Mouse (Mus musculus): Measurements from ENCODE around the gene Slc27a3. TPM values are rescaled to one million over a fixed set of nuclear protein-coding genes. Genes with fewer than 3 reads are reported as not detected.
A peak's percentile ranks its signal among the peaks of the same experiment; 100 is the strongest.

Slc27a3 gene
- 39.6 and 44.3 TPM in 2 replicates for polyA plus RNA-seq (2015; fragmentation: Nextera tagmentation; extraction: Ambion mirVana)

DNA sequence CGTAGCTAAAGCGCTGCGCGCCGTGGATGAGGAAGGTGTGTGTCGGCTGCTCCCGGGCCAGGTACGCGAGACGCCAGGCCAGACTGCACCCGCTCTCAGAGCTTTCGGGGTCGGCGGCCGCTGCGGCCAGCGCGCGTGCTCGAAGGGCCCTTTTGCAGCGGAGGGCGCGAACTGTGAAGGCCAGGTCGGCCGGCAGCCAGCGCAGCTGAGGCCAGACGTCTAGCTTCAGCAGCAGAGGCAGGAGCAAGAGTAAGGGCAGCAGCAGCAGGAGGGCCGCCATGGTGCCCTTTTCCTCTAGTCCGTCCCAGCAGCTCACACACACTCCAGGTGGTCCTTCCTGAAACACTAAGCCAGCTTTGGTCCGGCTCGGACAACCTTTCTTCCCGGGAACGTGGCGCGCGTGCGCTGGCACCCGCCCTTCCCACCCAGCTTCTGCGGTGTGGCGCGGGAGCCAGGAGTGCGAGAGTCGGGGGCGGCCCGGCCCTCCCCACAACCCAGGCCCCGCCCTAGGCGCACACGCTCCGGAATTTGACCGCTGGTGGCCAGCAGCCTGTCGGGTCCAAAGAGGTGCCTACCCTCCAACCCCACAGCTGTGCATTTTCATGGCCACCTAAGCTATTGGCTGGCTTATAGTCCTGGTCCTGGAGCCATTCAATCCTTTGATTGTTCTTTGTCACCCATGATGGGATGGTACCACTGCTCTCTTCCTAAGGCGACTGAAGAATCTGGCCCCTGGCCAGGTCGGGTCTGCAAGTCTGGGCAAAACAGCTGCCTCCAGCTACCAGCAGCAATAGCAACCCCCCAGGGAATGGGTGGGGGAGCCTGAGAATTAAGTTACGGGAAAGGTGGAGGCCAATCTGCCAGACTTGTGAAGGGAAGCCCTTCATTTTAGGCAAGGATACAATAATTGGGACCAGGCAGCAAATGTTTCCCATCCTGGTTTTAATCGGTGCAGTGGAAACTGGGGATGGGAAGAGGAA is at the start of gene Slc27a3:
Gene Slc27a3 (minus strand): TSS at position 428 of the 980 bp plus-strand sequence.
- no peaks in the 10 kb centered on the region for H3K9me3 ChIP-seq
- H3K9ac ChIP-seq: peak within 1 kb of the TSS; percentile 93
- H3K4me1 ChIP-seq: peaks cover 50% of the 10 kb centered on the region
- under 1% methylated on average over 55 of the region's 55 CpGs for WGBS
- H3K4me2 ChIP-seq: peak within 1 kb of the TSS; percentile 92
- peak; percentile 63 for ATAC-seq (ENCODE audit: insufficient number of reproducible peaks, insufficient read depth, low FRiP score, low TSS enrichment, low read depth)
- H3K4me3 ChIP-seq: peak within 1 kb of the TSS; percentile 76
- H3K27me3 ChIP-seq: no peaks in the 10 kb centered on the region
- H3K27ac ChIP-seq: peak within 1 kb of the TSS; percentile 98
- peaks cover 61% of the 10 kb centered on the region for H3K36me3 ChIP-seq

DNA sequence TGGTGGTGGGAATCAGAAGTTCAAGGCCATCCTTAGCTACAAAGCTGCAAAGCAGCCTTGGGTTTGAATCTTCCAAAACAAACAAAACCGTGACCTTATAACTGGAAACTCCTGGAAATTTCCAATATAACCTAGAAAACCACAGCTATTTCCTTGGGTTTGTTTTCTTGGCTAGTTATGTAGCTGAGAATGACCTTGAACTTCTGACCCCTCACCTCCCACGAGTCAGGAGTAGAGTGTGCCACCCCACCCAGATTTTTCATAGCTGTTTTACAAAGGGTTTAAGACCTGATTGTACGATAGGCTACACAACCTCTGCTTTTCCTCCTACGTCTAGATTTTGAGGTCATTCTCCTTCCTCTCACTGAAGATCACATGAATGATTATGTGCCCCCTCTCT is 47.4 kb upstream of the Slc27a3 start:
- Histone ChIP-seq H3K27me3 (no peaks in the 10 kb centered on the region), H3K36me3 (no peaks in the 10 kb centered on the region), H3K9me3 (no peaks in the 10 kb centered on the region), H3K4me3 (no peak overlapping the region), H3K4me1 (peaks cover 8% of the 10 kb centered on the region), H3K27ac (no peak overlapping the region), H3K4me2 (no peak overlapping the region), H3K9ac (no peak overlapping the region)
- 73% methylated on average over 4 of the region's 4 CpGs for WGBS
- ATAC-seq (ENCODE audit: insufficient number of reproducible peaks, insufficient read depth, low FRiP score, low TSS enrichment, low read depth): no peak

DNA sequence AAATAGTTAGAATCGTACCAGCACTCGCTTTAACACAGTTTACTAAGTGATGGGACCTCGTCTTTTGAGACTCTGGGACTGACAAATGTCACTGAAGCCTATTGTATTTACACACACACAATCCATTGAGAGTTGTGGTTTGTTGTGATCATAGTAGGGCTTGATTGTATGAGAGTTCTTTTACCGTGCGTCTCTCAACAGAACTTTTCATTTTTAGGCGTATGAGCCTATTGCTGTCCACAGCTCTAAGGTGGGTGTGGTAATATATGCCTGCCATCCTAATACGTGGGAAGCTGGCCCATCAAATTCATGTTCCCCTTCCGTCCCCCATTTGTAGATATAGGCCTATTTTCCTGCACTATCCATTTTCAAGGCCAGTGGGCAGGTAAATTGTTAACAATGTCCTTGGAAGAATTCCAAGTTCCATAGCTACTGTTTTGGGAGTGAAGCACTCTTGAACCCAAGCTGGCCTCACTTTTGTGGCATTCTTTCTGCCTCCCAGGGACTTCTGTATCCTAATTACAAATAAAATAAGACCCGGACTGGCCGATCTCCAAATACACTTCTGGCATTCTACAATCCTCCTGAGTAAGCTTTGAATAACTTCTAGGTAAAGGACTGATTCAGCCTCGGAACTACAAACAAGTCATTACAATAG is 44.5 kb upstream of the Slc27a3 start:
- Histone ChIP-seq H3K9ac (peak overlapping the region; percentile 91), H3K27me3 (no peaks in the 10 kb centered on the region), H3K4me1 (peaks cover 21% of the 10 kb centered on the region), H3K27ac (peak overlapping the region; percentile 96), H3K36me3 (no peaks in the 10 kb centered on the region), H3K4me2 (peak overlapping the region; percentile 95), H3K4me3 (peak overlapping the region; percentile 81), H3K9me3 (no peaks in the 10 kb centered on the region)
- 51% methylated on average over 11 of the region's 11 CpGs for WGBS
- no peak for ATAC-seq (ENCODE audit: insufficient number of reproducible peaks, insufficient read depth, low FRiP score, low TSS enrichment, low read depth)

DNA sequence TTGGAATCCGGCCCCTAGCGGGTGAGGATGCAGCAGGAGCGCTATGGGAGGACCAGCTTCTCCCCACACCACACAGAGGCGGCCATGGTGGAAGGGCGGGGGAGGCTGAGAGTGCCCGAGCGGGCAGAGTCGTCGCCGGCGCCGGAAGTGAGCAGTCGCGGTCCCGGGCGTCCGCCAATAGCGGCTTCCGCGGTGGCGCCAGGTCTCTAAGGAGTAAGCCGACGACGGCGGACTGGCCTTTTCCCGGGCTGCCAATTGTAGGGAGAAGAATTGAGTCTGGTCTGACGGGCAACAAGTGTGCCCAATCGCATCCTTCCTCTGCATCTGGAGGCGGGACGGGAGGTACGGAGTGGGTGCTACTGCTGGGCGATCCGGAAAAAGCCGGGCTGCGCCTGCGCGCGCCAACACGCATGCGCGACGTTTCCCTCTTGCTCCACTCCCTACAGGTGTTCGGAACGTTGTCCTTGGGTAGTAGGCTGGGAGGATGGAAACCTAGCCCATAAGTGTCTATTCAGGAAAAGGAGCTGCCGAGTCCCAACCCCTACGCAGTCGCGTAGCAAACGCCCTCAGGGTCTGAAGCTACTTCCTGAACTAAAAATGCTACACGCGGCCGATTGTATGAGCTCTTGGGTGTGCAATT is 43.8 kb upstream of the Slc27a3 start, which contains the start of gene Ints3:
Gene Ints3 (minus strand): TSS at position 242 of the 640 bp plus-strand sequence.
- ATAC-seq (ENCODE audit: insufficient number of reproducible peaks, insufficient read depth, low FRiP score, low TSS enrichment, low read depth): peak; percentile 99
- H3K9me3 ChIP-seq: no peaks in the 10 kb centered on the region
- under 1% methylated on average over 52 of the region's 52 CpGs for WGBS
- no peaks in the 10 kb centered on the region for H3K36me3 ChIP-seq
- H3K4me2 ChIP-seq: peak within 1 kb of the TSS; percentile 95
- peaks cover 21% of the 10 kb centered on the region for H3K4me1 ChIP-seq
- H3K9ac ChIP-seq: peak within 1 kb of the TSS; percentile 91
- no peaks in the 10 kb centered on the region for H3K27me3 ChIP-seq
- H3K27ac ChIP-seq: peak within 1 kb of the TSS; percentile 96
- peak within 1 kb of the TSS; percentile 81 for H3K4me3 ChIP-seq

DNA sequence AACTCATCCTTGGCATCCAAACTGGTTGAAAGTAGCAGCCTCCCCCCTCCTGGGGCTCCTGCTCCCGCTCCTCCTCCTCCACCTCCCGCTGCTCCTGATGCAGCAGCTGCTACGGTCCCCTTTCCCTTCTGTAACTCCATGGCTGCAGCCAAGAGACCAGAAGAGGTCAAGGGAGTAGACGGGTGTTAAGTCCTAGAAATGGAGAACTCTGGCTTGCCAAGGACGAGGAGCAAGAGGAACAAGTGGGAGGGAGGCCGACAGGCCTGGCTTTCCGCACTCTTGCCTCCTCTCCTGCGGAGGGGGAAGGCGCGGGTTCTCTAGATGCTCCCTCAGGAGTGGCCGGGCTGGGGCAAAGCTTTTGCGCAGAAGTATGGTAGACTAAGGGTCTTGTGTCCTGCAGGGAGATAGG is 43.1 kb upstream of the Slc27a3 start:
- ATAC-seq (ENCODE audit: insufficient number of reproducible peaks, insufficient read depth, low FRiP score, low TSS enrichment, low read depth): 0 out of 2 replicates have a peak, but pooled peaks have one; percentile 16
- Histone ChIP-seq H3K36me3 (no peaks in the 10 kb centered on the region), H3K4me1 (peaks cover 21% of the 10 kb centered on the region), H3K27me3 (no peaks in the 10 kb centered on the region), H3K4me2 (peak overlapping the region; percentile 95), H3K9me3 (no peaks in the 10 kb centered on the region), H3K27ac (peak overlapping the region; percentile 96), H3K4me3 (peak overlapping the region; percentile 81), H3K9ac (peak overlapping the region; percentile 91)
- WGBS: under 1% methylated on average over 12 of the region's 12 CpGs

DNA sequence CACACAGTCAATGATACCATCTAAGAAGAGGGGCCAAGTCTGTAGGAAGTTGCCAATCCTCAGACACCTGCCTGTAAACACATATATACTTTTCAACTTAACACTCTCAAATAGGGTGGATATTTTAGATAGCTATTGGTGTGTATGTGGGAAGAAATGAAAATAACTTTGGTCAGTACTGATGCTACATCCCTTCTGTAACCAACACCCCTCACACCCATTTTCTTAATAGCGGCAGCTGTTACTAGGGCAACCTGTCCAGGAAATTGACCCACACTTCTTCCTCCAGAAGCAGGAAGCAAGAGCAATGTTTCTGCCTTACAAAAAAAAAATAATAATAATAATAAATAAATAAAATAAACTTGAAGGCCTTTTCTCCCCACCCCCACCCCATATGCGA is 42.6 kb upstream of the Slc27a3 start:
- peaks cover 21% of the 10 kb centered on the region for H3K4me1 ChIP-seq
- H3K9me3 ChIP-seq: no peaks in the 10 kb centered on the region
- peak overlapping the region; percentile 91 for H3K9ac ChIP-seq
- WGBS: 14% methylated on average over 2 of the region's 2 CpGs
- H3K36me3 ChIP-seq: no peaks in the 10 kb centered on the region
- H3K27ac ChIP-seq: peak overlapping the region; percentile 96; the same call in 1 of the 2 replicates
- ATAC-seq (ENCODE audit: insufficient number of reproducible peaks, insufficient read depth, low FRiP score, low TSS enrichment, low read depth): no peak
- no peaks in the 10 kb centered on the region for H3K27me3 ChIP-seq
- H3K4me2 ChIP-seq: peak overlapping the region; percentile 95
- H3K4me3 ChIP-seq: peak overlapping the region; percentile 81

DNA sequence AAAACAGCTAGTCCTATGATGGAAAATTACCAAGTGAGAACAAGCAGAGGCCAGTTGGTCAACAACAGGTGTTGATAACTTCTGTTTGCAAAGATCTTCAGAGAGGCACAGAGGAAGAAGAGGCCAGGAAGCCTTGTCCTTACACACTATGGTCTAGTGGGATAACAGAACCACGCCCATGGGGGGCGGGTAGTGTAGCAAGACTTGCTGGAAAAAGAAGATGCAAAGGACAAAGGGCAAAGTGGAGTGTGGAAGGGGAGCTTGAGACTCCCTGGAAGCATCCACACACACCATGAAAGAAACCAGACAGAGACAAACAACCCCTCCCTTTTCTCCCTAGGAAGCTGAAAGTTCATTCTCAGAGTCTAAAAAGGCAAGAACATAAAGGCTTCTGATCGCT is 39.8 kb upstream of the Slc27a3 start:
- no peaks in the 10 kb centered on the region for H3K9me3 ChIP-seq
- ATAC-seq (ENCODE audit: insufficient number of reproducible peaks, insufficient read depth, low FRiP score, low TSS enrichment, low read depth): no peak
- H3K4me2 ChIP-seq: no peak overlapping the region
- H3K27ac ChIP-seq: no peak overlapping the region
- peaks cover 21% of the 10 kb centered on the region for H3K4me1 ChIP-seq
- no peak overlapping the region for H3K9ac ChIP-seq
- H3K4me3 ChIP-seq: no peak overlapping the region
- WGBS: 87% methylated on average over 3 of the region's 3 CpGs
- H3K27me3 ChIP-seq: no peaks in the 10 kb centered on the region
- 0 out of 2 replicates have a peak, but pooled peaks cover 3% of the 10 kb centered on the region for H3K36me3 ChIP-seq

DNA sequence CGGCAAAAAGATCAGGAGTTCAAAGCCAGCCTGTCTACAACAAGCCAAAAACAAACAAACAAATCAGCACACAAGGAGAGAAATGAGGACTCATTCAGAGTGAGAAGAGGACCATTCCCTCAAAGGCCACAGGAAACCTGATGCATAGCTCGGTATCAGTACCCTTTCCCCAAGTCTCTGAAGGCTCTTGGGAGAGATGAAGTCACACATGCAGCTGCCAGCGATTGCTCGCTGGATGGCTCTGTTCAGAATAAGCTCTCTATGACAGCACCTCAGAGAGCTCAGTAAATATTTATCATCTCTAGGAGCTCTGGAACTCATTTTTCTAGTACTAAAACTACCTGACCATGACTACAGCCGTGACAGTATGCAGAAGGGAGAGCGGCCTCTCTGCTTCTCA is 38.4 kb upstream of the Slc27a3 start:
- WGBS: 76% methylated on average over 6 of the region's 6 CpGs
- peaks cover 14% of the 10 kb centered on the region for H3K36me3 ChIP-seq
- no peak overlapping the region for H3K27ac ChIP-seq
- no peaks in the 10 kb centered on the region for H3K27me3 ChIP-seq
- H3K4me3 ChIP-seq: no peak overlapping the region
- no peak overlapping the region for H3K4me2 ChIP-seq
- H3K9ac ChIP-seq: no peak overlapping the region
- no peaks in the 10 kb centered on the region for H3K9me3 ChIP-seq
- H3K4me1 ChIP-seq: peaks cover 16% of the 10 kb centered on the region
- ATAC-seq (ENCODE audit: insufficient number of reproducible peaks, insufficient read depth, low FRiP score, low TSS enrichment, low read depth): no peak

DNA sequence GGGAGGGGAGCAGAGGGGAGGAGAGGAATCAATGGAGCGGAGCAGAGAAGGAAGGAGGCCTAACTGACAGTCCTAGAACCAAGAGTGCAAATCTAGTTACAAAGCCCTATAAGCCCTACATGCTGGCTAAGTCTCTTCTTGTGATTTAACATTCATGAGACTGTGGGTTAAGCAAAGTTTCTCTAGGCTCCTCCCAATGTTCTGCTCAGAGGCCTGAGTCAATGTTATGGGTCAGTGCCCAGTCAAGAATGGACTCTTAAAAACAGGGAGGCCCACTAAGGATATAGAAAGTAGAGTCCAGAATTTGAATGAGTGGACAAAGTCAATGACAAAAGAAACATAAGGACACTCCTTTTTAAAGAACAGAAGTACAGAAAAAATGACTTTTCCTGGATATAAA is 37.8 kb upstream of the Slc27a3 start:
- peaks cover 20% of the 10 kb centered on the region for H3K36me3 ChIP-seq
- ATAC-seq (ENCODE audit: insufficient number of reproducible peaks, insufficient read depth, low FRiP score, low TSS enrichment, low read depth): no peak
- H3K4me3 ChIP-seq: no peak overlapping the region
- H3K4me2 ChIP-seq: no peak overlapping the region
- H3K9ac ChIP-seq: no peak overlapping the region
- H3K27ac ChIP-seq: no peak overlapping the region
- H3K4me1 ChIP-seq: peaks cover 16% of the 10 kb centered on the region
- 67% methylated on average over 1 of the region's 1 CpGs for WGBS
- H3K27me3 ChIP-seq: no peaks in the 10 kb centered on the region
- H3K9me3 ChIP-seq: no peaks in the 10 kb centered on the region

DNA sequence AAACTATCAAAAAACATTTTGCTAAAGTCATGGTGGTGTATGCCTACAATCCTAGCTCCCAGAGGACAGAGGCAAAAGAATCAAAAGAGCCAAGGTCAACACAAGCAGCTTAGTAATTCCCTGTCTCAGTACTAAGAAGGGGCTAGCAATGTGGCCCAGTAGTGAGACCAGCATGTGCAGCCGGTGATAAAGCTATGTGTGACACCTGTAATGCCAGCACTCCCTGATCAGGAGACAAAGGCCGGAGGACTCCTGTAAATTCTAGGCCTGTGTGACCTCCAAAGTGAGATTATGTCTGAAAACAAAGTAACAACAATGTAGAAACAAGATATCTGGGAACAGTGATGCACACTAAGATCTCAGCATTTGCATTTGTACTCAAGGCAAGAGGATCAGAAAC is 35.8 kb upstream of the Slc27a3 start:
- Histone ChIP-seq H3K9ac (no peak overlapping the region), H3K27me3 (no peaks in the 10 kb centered on the region), H3K27ac (no peak overlapping the region), H3K4me3 (no peak overlapping the region), H3K4me2 (no peak overlapping the region), H3K9me3 (no peaks in the 10 kb centered on the region), H3K36me3 (peaks cover 37% of the 10 kb centered on the region), H3K4me1 (no peaks in the 10 kb centered on the region)
- 90% methylated on average over 2 of the region's 2 CpGs for WGBS
- no peak for ATAC-seq (ENCODE audit: insufficient number of reproducible peaks, insufficient read depth, low FRiP score, low TSS enrichment, low read depth)

DNA sequence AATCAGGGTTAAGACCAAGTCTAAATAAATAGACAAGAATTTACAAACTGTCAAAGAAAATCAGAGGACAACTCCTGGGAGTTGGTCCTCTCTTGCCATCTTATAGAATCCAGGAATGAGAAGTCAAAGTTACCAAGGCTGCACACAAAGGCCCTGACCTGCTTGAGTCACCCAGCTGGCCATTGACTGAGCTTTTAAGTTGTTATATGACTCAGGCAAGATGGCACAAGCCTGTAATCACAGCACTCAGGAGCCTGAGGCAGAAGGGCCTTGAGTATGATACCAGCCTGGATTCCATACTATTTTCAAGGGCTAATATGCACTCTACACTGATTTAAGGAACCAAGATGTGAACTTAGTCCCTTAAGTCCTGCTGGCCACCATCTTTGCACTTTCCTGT is 33.8 kb upstream of the Slc27a3 start:
- ATAC-seq (ENCODE audit: insufficient number of reproducible peaks, insufficient read depth, low FRiP score, low TSS enrichment, low read depth): no peak
- H3K4me3 ChIP-seq: no peak overlapping the region
- H3K9me3 ChIP-seq: no peaks in the 10 kb centered on the region
- no peak overlapping the region for H3K27ac ChIP-seq
- H3K9ac ChIP-seq: no peak overlapping the region
- H3K4me2 ChIP-seq: no peak overlapping the region
- H3K4me1 ChIP-seq: no peaks in the 10 kb centered on the region
- H3K36me3 ChIP-seq: peaks cover 51% of the 10 kb centered on the region
- no peaks in the 10 kb centered on the region for H3K27me3 ChIP-seq

All from embryonic facial prominence, embryonic 13.5 days (tissue).